Mouse (Mus musculus) adrenal gland, postnatal 14 days (tissue): ENCODE data around the gene Gm43951. TPM values are rescaled to one million over a fixed set of nuclear protein-coding genes. Genes with fewer than 3 reads are reported as not detected.
"Not testable (repeated sequence)": the region's sequence is repeated elsewhere in the genome, so short reads cannot be mapped to it uniquely, and the experiment has no call there.

ENCODE experiments used
- DNase-seq: peaks from one replicate; pipeline ENCODE4 v3.0.0; 2021; ENCODE audit warnings: mixed read lengths
- total RNA-seq: library from RNA; stranded (reverse); gene quantifications from 2 replicates; pipeline ENCODE4 v1.2.3, GENCODE M21; 2021

The Gm43951 gene
- total RNA-seq, 1 experiment from 2014 or later: 0.78 TPM

GRCm38 (mm10) chr11:72203440-72203839 is 3.2 kb downstream of the Gm43951 start:
- no peak for DNase-seq

GRCm38 (mm10) chr11:72196506-72196905 is 10.1 kb downstream of the Gm43951 start:
- no peak for DNase-seq

- DNase-seq: no peak
Observed at GRCm38 (mm10) chr11:72194259-72194658, 12.4 kb downstream of the Gm43951 start.

- DNase-seq: no peak
Observed at GRCm38 (mm10) chr11:72190857-72191256, 15.8 kb downstream of the Gm43951 start.

GRCm38 (mm10) chr11:72184252-72184651 is 22.4 kb downstream of the Gm43951 start:
- no peak for DNase-seq

GRCm38 (mm10) chr11:72181136-72181535 is 25.5 kb downstream of the Gm43951 start:
- no peak for DNase-seq

GRCm38 (mm10) chr11:72180556-72180955 is 26.1 kb downstream of the Gm43951 start:
- no peak for DNase-seq

GRCm38 (mm10) chr11:72176553-72176952 is 30.1 kb downstream of the Gm43951 start:
- DNase-seq: no peak

GRCm38 (mm10) chr11:72175966-72176365 is 30.7 kb downstream of the Gm43951 start:
- no peak for DNase-seq

GRCm38 (mm10) chr11:72174721-72175120 is 31.9 kb downstream of the Gm43951 start:
- no peak for DNase-seq

- DNase-seq: no peak
Observed at GRCm38 (mm10) chr11:72173506-72173905, 33.1 kb downstream of the Gm43951 start.

GRCm38 (mm10) chr11:72171906-72172305 is 34.7 kb downstream of the Gm43951 start:
- DNase-seq: not testable (repeated sequence)

- no peak for DNase-seq
Observed at GRCm38 (mm10) chr11:72169871-72170270, 36.8 kb downstream of the Gm43951 start.

- DNase-seq: no peak
Observed at GRCm38 (mm10) chr11:72163198-72163597, 43.4 kb downstream of the Gm43951 start.

- no peak for DNase-seq
Observed at GRCm38 (mm10) chr11:72156624-72157023, 50.0 kb downstream of the Gm43951 start.

GRCm38 (mm10) chr11:72155981-72156428 is 50.6 kb downstream of the Gm43951 start:
- DNase-seq: no peak

GRCm38 (mm10) chr11:72155186-72155980 is 51.3 kb downstream of the Gm43951 start:
- peak; percentile 37 for DNase-seq

Other genes starting within 250 kb of the Gm43951 start
- gene Aipl1, start 169.3 kb downstream of the Gm43951 start, total RNA-seq: 0.15 and 0.41 TPM in 2 replicates
- gene Pimreg, start 164.8 kb downstream of the Gm43951 start, total RNA-seq: 13.2 and 13.4 TPM in 2 replicates
- 0.63 and 1.4 TPM in 2 replicates for gene Pitpnm3, start 71.1 kb downstream of the Gm43951 start, total RNA-seq
- 8.1 and 9.4 TPM in 2 replicates for gene 4933427D14Rik, start 619 bp upstream of the Gm43951 start, total RNA-seq
- gene Txndc17, start 707 bp upstream of the Gm43951 start, total RNA-seq: 72.5 and 75.9 TPM in 2 replicates
- gene Med31, start 8.8 kb upstream of the Gm43951 start, total RNA-seq: 12.3 and 13.6 TPM in 2 replicates
- 0.11 and 0.15 TPM in 2 replicates for gene Slc13a5, start 60.4 kb upstream of the Gm43951 start, total RNA-seq
- 15.3 and 16.5 TPM in 2 replicates for gene Xaf1, start 94.8 kb upstream of the Gm43951 start, total RNA-seq
- not detected in 2 replicates for gene Fbxo39, start 107.6 kb upstream of the Gm43951 start, total RNA-seq
- gene Tekt1, start 155.6 kb upstream of the Gm43951 start, total RNA-seq: not detected in 2 replicates
- 4.1 and 5.4 TPM in 2 replicates for gene Smtnl2, start 204.9 kb upstream of the Gm43951 start, total RNA-seq
- gene Ggt6, start 228.7 kb upstream of the Gm43951 start, total RNA-seq: 1.7 and 2.8 TPM in 2 replicates
- gene Mybbp1a, start 234.5 kb upstream of the Gm43951 start, total RNA-seq: 85.6 and 101 TPM in 2 replicates